Mouse (Mus musculus) heart, postnatal 4 days (tissue): ENCODE measurements around the gene Slc25a13. TPM values are rescaled to one million over a fixed set of nuclear protein-coding genes. Genes with fewer than 3 reads are reported as not detected.

Source experiments
- DNase-seq: peaks from one replicate; pipeline ENCODE4 v3.0.0; 2021
- total RNA-seq, 2 experiments: library from RNA; stranded (reverse); gene quantifications; 2 replicates each; pipeline ENCODE4 v1.2.3; 2021

Slc25a13 gene
- total RNA-seq, 2 experiments from 2014 or later: 65.8 to 67.9 TPM

- no peak for DNase-seq
Observed at GRCm38 (mm10) chr6:6027664-6028063, 189.3 kb downstream of the Slc25a13 start.

GRCm38 (mm10) chr6:6023976-6024375, 193.0 kb downstream of the Slc25a13 start:
- no peak for DNase-seq

- DNase-seq: no peak
Observed at GRCm38 (mm10) chr6:6016931-6017330, 200.0 kb downstream of the Slc25a13 start.

- DNase-seq: no peak
Observed at GRCm38 (mm10) chr6:6015616-6016015, 201.4 kb downstream of the Slc25a13 start.

GRCm38 (mm10) chr6:6011364-6011763, 205.6 kb downstream of the Slc25a13 start:
- DNase-seq: no peak

- peak; percentile 86 for DNase-seq
Observed at GRCm38 (mm10) chr6:6005762-6006431, 211.1 kb downstream of the Slc25a13 start.

GRCm38 (mm10) chr6:6004756-6005485, 212.1 kb downstream of the Slc25a13 start:
- no peak for DNase-seq

- DNase-seq: no peak
Observed at GRCm38 (mm10) chr6:6002061-6002460, 214.9 kb downstream of the Slc25a13 start.

GRCm38 (mm10) chr6:5997535-5997934, 219.4 kb downstream of the Slc25a13 start:
- DNase-seq: no peak

- no peak for DNase-seq
Observed at GRCm38 (mm10) chr6:5993056-5993455, 223.9 kb downstream of the Slc25a13 start.

GRCm38 (mm10) chr6:5991817-5992755, 224.9 kb downstream of the Slc25a13 start:
- DNase-seq: peak; percentile 59

- DNase-seq: no peak
Observed at GRCm38 (mm10) chr6:5991243-5991642, 225.7 kb downstream of the Slc25a13 start.
